Mouse (Mus musculus) 3134 (cell line): Measurements from ENCODE around the gene Plcb4.
"Not testable (repeated sequence)": the region's sequence is repeated elsewhere in the genome, so short reads cannot be mapped to it uniquely, and the experiment has no call there.

Experiments
- DNase-seq: peaks from one replicate; pipeline ENCODE4 v3.0.0-alpha.2; 2011; ENCODE audit warnings: low spot score; ENCODE audit not compliant: insufficient read length; ENCODE audit errors: extremely low read depth

The Plcb4 gene

DNA sequence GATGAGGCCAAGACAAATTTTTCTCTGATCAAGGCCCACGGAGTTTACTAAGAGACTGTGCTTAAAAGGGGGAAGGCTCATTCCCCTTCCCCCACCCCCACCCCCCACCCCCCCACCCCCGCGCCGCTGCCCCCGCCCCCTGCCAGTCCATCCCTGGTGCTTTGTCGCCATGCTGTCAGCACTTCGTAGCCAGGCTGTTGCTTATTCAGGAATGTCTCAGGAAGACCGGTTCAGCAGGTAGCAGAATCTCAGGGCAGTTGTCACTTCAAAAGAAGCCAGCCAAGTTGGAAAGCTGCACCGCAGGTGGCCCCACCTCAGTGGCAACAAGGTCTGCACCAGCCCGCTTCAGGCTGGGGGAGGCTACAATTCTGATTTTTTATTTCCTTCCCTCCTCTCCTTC lies 331.9 kb downstream of the Plcb4 start:
- not testable (repeated sequence) for DNase-seq

DNA sequence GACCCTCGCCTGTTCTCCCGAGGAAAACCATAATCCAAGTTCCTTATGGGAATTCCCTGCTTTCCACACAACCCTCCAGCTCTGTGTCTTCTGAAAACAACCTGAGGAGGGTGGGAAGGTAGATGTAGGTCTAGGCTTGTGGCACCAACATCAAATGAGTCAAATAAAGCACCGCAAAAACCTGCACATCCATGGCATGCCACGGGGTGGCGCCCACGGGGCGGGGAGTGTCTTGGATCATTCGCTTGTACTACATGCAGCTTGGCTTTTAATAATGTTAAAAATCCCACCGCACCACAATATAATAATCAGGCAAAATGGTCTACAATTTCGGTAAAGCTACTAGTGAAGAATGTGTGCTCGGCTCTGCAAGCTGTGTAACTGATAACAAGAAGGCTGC lies 334.5 kb downstream of the Plcb4 start:
- DNase-seq = peak; percentile 20

DNA sequence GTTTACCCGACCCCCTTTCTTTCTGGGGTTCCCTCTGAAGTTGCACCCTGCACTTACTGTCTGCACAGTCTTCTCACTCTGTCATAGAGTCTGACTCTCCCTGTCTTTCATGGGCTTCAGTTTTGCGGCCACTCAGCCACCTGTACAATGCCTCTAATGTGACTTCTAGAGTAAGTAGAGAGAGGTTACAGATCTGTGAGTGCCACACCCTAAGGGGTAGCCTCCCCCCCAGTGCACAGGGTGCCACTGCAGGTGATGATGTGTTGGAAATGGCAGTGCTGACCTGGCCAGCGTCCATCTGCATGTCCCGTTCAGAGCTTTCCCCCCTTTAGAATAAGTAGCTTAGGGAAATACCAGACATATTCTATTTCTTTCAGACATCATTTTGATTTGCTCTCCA lies 336.4 kb downstream of the Plcb4 start:
- DNase-seq = no peak

DNA sequence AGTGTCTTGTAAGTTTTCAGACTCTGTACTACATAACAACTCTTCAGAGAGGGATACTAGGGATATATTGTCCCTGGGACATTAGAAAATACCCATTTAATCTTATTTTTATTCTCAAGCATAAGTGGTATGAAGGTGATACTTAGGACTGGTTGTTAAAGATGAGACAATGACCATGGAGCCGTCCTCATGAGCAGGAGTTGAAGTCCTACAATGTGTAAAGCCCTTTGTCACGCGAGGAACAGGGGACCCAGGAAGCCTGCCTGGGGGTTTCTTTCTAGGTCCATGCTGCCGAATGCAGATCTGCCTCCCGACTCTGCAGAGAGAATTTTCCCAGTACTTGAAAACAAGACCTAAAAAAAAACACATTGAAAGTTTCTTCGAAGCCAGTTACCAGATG lies 338.1 kb downstream of the Plcb4 start:
- DNase-seq = no peak

DNA sequence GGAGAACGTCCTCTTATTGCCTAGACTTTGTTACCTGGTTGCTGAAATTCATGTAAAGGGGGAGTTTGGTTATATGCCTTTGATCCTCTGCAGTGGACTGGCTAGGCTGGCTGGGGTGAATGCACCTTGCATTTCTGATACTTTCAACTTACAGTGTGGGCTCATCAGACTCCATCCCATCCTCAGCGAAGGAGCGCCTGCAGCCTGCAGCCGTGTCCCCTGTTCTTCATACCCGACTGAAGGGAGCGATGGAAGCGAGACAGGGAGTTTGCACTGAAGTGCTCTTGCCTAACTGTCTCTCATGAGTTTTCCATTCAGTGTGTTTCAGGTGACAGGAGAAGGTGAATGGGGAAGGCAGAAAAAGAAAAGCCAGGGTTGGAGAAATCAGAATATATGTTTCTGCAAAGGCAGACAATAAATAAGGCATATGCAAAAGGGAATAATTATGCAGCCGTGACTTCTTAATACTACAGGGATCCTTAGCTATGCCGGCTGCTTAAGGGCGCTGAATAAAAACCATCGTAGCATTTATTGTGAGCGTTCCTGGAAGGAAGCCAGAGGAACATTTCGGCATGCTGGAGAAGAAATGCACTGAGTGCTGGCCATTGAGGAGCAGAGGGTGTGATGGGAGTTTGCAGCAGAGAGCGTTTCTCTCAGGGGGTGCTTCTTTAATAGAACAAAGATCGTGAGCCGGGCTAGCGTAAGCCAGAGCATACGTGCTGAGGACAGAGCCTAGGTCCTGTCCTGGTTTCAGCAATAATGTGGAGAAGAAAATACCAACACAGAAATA lies 338.7 kb downstream of the Plcb4 start:
- no peak for DNase-seq

DNA sequence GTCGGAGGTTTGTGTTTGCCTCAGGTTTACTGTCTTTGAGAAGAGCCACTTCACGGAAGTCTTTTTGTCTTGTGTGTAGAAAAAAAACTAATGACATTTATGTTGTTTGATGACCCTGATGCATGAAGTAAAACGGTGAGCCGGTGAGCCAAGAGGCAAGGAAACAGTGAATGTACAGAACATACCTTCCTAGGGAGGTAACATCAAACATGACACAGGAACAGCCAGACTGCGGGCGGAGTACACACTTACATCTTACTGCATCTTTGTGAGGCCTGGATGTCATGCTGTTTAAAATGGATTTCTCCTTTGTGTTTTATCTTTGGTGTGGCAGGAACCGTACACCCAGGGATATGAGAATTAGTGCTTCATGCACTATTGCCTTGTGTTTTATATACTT lies 340.1 kb downstream of the Plcb4 start:
- no peak for DNase-seq

DNA sequence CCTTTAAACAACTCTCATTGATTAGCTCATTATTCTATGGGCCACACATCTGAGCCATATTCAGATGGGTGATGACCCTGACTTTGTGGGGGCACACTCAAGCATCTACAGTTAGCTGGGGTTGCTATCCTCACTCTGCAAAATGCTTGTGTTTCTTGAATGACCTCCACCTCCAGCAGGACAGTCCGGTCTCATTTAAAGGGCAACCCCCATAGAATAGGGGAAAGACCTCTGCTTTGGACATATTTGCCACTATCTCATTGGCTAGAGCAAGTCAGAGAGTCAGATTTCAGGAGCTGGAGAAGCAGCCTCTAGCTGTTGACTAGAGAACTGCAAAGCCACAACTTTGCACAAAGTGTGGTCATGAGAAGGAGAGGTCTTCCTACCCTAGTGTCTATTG lies 340.6 kb downstream of the Plcb4 start:
- no peak for DNase-seq

DNA sequence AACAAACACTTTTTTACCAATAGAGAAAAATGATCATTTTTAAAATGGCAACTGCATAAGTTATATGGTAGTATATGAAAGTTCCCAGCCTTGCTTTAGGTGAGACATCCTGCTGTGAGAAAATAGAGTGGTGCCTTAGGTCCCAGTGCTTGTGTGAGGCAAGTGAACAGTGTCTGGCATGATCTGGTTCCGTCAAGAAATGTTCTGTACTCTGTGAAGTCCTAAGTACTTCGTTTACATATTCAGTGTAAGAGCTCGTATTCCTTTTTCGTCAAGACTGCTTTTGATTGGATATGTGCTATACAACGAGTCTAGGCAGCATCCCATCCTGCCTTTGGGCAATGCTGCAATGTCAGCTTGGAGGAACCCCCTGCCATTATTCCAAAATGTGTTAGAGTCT lies 342.1 kb downstream of the Plcb4 start:
- DNase-seq = no peak

DNA sequence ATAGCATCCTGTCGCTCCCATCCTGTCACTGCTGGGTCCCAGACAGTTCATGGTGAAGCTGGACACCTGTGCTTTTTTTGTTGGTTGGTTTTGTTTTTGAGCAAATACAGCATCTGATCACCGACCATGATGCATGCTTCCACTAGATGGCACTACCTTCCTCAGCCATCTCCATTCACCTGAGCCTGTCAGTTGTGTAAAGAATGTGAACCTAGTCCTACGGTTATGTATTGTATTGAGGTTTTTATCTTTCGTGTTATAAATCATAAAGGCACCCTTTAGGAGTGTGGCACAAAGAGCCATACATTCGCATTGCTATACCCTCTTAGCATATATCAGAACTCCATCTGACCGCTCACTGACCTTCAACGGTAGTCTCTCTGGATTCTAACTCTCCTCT lies 343.3 kb downstream of the Plcb4 start:
- no peak for DNase-seq

DNA sequence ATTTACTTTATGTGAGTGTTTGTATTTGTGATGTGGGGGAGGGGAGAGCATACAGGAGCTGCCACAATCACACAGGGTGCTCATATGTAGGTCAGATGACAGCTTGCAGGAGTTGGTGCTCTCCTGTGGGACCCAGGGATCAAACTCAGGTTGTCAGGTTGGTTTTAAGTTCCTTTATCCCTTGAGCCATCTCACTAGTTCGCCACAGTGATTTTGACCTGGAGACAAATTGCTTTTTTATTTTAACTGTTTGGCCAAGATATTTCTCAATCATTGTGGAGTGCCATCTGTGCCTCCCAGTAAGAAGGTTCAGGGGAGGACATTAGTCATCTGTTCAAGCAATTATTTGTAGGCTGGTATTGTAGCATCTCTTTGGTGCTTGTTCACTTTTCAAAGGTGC lies 345.0 kb downstream of the Plcb4 start:
- no peak for DNase-seq

DNA sequence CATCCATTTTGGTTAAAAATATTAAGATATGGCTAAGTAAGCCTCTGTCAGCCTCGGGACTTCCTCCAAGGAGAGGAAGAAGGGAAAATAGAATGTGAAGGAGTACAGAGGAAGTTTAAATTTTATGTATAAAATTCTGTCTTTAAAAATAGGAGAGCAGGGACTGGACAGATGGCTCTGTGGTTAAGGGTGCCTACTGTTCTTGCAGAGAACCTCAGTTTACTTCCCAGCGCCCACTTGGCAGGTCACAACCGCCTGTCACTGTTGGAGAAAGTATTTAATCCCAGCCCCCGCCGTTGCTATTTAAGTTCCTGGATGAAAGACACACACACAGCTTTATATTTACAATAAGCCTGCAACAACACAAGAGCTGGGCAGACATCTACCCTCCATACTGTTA lies 347.5 kb downstream of the Plcb4 start:
- no peak for DNase-seq

DNA sequence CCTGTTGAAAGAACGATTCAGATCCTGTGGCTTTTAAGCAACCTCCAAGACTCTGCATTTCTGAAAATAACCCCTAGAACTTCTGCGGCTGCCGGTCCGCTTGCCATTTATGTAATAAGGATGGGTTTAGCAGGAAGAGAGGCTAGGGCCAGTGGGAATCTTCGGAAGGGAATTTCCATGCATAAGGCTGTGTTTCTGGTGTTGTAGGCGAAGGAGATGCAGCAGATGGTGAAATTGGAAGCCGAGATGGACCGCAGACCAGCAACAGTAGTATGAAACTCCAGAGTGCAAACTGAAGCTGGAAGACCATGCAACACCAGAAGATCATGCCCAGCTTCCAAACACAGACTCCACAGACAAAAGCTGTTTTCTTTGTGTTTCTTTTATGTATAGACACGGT lies 353.9 kb downstream of the Plcb4 start:
- DNase-seq = no peak

DNA sequence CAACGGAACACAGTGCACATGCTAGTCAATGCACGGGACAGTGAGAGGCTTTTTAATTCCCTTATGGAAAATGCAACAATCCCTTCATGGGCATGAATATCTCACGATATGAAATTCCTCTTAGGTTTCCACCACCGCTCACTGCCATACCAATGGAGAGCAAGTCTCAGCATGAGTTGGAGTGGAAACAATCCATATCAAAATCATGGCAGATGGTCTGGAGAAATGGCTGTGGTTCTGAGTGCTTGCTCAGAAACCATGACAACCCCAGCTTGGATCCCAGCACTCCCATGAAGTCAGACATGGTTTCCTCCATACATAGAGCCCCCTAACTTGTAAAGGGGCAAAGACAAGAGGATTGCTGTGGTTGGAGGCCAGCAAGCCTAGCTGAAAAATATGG lies 389.7 kb downstream of the Plcb4 start:
- DNase-seq = no peak

DNA sequence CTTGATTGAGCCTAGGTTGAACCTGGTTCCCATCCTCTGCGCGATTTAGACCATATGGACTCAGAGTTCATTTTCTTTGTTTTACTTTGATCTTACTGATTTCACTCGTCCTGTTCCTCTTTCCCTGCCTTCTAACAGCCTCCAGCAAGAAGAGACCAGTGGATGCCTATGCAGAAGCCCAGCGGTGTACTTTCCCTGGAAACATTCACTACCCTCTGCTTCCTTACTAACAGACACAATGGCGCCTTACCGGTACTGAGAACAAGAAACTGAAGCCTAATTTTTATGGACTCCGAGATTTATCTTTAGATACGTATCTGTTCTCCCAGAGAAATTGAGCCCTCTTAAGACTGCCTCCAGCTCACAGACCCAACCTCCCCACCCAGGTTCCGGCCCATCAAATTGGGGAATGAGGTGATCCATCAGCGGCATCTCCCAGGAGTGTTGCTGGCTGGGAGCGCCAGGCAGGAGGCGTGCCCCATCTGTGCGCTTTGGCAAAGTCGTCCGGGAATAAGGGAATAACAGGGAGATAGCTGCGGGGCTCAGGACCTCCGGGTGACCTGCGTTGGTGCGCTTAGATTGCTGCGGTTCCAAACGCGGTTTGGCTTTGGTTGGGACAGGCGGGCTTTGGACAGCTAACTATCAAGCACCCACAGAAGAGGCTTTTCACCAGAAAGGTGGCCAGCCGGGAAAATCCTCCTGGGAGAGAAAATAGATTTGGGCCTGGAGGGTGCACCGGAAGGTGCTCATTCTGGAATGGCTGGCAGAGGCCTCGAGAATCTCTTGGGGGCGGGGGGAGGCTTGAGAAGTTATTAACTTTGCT lies 392.2 kb downstream of the Plcb4 start:
- DNase-seq = no peak

DNA sequence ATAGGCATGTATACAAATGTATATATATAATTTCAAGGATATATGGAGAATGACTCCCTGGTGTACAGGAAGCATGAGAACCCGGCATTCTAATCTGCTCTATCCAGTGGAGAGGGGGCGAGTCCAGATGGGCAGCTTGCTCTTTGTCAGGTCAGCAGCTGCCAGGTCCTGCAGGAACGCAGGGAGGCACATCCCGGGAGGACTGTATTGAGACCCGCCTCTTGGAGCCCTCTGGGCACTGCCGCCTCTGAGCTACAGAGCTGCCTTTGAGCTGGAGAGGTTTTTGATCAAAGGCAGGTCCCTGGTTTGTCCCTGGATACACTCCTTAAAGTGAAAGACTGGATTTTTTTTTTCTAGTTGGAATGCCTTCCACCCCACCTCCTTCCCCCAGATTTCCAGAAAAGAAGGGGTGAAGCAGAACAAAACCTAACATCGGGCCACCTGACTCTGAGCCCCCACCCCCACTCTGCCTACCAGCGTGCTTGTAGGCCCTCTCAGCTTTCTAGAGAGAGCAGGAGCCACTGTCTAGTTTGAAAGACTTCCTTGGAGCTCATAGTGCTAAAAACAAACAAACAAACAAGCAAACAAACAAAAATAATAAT lies 393.0 kb downstream of the Plcb4 start, which contains the start of gene Lamp5:
Gene Lamp5, plus strand, starts transcription at position 552 of the 602 bp plus-strand sequence.
- DNase-seq = no peak

DNA sequence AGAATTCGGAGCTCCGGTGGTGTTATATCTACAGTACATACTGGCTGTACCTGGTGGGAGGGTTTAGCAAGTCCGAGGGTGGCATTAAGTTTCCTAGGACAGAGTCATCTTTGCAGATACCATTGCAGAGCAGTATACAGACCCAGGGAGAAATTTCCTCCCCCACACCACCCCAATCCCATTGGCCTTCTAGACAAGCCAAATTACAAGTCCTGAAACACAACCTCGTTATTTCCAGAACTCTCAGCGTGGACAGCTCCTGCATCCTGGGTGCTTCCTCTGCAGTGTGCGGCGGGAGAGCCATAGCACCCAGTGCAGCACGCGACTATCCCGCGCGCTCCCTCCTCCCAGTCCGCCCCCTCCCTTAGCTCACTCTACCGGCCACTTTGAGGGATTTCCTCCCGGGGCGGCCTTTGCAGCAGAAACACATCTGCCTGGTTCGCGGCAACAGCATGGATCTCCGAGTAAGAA lies 399.1 kb downstream of the Plcb4 start:
- no peak for DNase-seq

DNA sequence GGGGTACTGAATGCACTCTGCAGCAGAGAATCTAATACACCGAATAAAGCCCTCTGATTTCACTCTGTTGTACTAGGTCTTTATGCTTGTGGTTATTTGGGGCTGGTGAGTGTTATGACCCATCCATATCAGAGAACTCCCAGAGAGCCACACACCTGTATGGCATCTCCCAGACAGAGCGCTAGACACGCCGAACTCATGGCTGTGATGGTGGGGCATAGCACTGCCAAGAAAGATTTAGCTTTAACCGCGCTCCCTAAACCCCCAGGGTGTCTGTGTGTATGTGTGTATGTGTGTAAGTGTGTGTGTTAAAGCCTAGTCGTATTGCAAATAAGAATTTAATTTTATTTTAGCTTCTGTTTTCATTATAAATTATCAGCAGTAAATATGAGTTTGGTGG lies 399.6 kb downstream of the Plcb4 start:
- DNase-seq = no peak

DNA sequence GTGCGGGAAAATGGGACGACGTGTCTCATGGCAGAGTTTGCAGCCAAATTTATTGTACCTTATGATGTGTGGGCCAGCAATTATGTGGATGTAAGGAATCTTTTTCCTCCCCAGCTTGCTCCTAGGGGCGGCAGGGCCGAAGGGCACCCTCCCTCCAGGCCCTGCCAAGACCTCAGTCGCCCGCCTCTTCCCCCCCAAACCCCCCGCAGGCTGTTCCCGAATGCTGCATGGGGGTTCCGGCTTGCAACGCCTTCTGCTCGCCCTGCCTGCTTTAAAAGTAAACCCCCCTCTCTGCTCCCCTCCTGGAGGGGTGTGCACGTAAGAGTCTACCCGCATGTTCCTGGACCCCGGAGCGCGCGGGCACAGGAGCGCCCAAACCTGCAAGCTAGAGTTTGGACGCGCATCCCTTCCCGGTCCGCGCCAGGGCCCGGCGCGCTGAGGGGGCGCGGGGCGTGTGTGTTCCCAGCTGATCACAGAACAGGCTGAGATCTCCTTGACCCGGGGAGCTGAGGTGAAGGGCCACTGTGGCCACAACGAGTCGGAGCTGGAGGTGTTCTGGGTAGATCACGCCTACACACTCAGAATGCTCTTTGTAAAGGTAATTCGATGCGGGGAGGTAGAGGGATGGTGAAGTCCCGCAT lies 400.3 kb downstream of the Plcb4 start:
- peak; percentile 9 for DNase-seq
